Mouse (Mus musculus) stomach, postnatal 0 days (tissue): ENCODE results near the gene Cnnm3.

Experiments
- CTCF ChIP-seq: IDR thresholded peaks from 2 replicates; pipeline ENCODE4 v1.5.1; 2016; ENCODE audit warnings: antibody characterized with exemption, low read depth, mild to moderate bottlenecking, moderate library complexity
- EP300 ChIP-seq: optimal IDR thresholded peaks from 2 replicates; pipeline ENCODE3; 2016; ENCODE audit warnings: antibody characterized with exemption

- TF ChIP-seq CTCF (no peak), EP300 (no peak)
Measured at GRCm38 (mm10) chr1:36485080-36485479, 26.6 kb upstream of the Cnnm3 start.
